Comparison of ENCODE assay signal across 12 mouse cellular contexts in the genomic region with DNA sequence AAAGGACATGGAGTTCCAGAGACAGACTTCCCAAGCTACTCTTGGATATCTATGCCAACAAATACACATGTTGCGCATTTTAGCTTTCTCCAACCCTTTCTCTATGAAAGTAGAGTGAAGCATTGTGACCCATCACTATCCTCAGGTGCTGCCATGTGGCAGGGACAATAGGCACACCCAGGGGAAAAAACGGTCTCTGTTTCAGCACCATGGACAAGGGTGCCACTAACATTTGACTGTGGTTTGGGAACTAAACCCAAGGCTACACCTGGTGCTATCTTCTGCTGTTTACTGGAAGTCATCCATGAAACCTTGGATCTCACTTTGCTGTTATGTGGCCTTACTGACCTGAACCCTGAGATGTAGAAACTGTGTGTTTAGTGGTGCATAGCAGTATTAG.
DNase-seq lines count a peak whose midpoint lies in the region.
"Had no signal": no experiment of that assay in that cellular context is flagged by ENCODE, and none has a peak within 500 bp of the region (broad histone marks: within the 10 kb centered on the region; RNA-seq: fewer than 3 reads in every experiment).

No protein-coding gene starts in this region.

- DNase-seq in heart, postnatal 4 days: peak; percentile 35
- DNase-seq in heart, adult 9 months (ENCODE audit: low spot score in 2 of 2): no peak
- DNase-seq in 416B (ENCODE audit: low read depth) (peak; percentile 27), ZHBTc4 (ENCODE audit: low read depth, low spot score) (peak; percentile 49)
- peak; percentile 63 for DNase-seq in limb, embryonic 10.5 days (ENCODE audit: low spot score)
- DNase-seq in right cerebral cortex, postnatal 10 days (ENCODE audit: low spot score in 2 of 2): no peak
- DNase-seq in Muller cell, postnatal 12 days (ENCODE audit: inconsistent ontology term): no peak
- DNase-seq in layer of hippocampus, postnatal 10 days (ENCODE audit: low spot score in 2 of 2): no peak
- DNase-seq: cerebellum, adult 18-20 months; liver, postnatal 0 days had no signal

- H3K27ac ChIP-seq in limb, embryonic 10.5 days: no peak overlapping the region
- H3K27ac ChIP-seq: neural tube, embryonic 13.5 days had no signal

- 45% methylated on average over 2 of the region's 2 CpGs for WGBS in limb, embryonic 10.5 days

- no peaks in the 10 kb centered on the region for H3K9me3 ChIP-seq in limb, embryonic 10.5 days (replicated peaks)
- H3K9me3 ChIP-seq: neural tube, embryonic 13.5 days had no signal

- H3K36me3 ChIP-seq in limb, embryonic 10.5 days: no peaks in the 10 kb centered on the region
- H3K36me3 ChIP-seq: neural tube, embryonic 13.5 days had no signal

- H3K4me3 ChIP-seq in limb, embryonic 10.5 days: no peak overlapping the region
- H3K4me3 ChIP-seq: neural tube, embryonic 13.5 days had no signal

- H3K4me1 ChIP-seq in limb, embryonic 10.5 days: 0 out of 2 replicates have a peak, but pooled peaks cover under 1% of the 10 kb centered on the region
- H3K4me1 ChIP-seq: neural tube, embryonic 13.5 days had no signal

- no peaks in the 10 kb centered on the region for H3K27me3 ChIP-seq in limb, embryonic 10.5 days (ENCODE audit: low read depth, poor library complexity, severe bottlenecking)
- H3K27me3 ChIP-seq: neural tube, embryonic 13.5 days; Patski had no signal

Comparison
In these comparisons a context has a peak if more than half of its experiments do, and no peak if none do; other contexts are left out.
1. DNase-seq: peak in heart, postnatal 4 days (single experiment), 416B (single experiment), ZHBTc4 (single experiment) and limb, embryonic 10.5 days (single experiment); none in heart, adult 9 months (0 of 2), right cerebral cortex, postnatal 10 days (0 of 2), Muller cell, postnatal 12 days (single experiment) and layer of hippocampus, postnatal 10 days (0 of 2).